Comparison of ENCODE assay signal across 10 mouse cellular contexts in genomic region chr19:20389723-20390122, GRCm38 (mm10). TPM values are rescaled to one million over a fixed set of nuclear protein-coding genes. Genes with fewer than 3 reads are reported as not detected.
DNase-seq lines count a peak whose midpoint lies in the region; ATAC-seq and TF ChIP-seq lines count a peak whose summit lies in the region.
"Had no signal": no experiment of that assay in that cellular context is flagged by ENCODE, and none has a peak within 500 bp of the region (broad histone marks: within the 10 kb centered on the region; RNA-seq: fewer than 3 reads in every experiment).

No protein-coding gene starts in this region.

- H3K4me1 ChIP-seq in kidney, postnatal 0 days (replicated peaks; ENCODE audit: insufficient read depth, low read length): no peaks in the 10 kb centered on the region
- no peaks in the 10 kb centered on the region for H3K4me1 ChIP-seq in intestine, embryonic 15.5 days (replicated peaks)
- no peaks in the 10 kb centered on the region for H3K4me1 ChIP-seq in small intestine, adult 2 months (ENCODE audit: control insufficient read depth, insufficient read depth, insufficient read length, low read length)

- no peaks in the 10 kb centered on the region for H3K9me3 ChIP-seq in kidney, postnatal 0 days (replicated peaks; ENCODE audit: low read length)
- no peaks in the 10 kb centered on the region for H3K9me3 ChIP-seq in intestine, embryonic 15.5 days

- DNase-seq in kidney, postnatal 0 days (ENCODE audit: low spot score): no peak
- DNase-seq in kidney, adult 11 months: no peak
- peak; percentile 57 for DNase-seq in adipocyte (ENCODE audit: low spot score)
- DNase-seq in embryo, embryonic 10.5 days (ENCODE audit: low spot score): no peak
- DNase-seq: gastrocnemius, postnatal 14 days; right cerebral cortex, adult 18-20 months; thymus, adult 2 months had no signal

- H3K36me3 ChIP-seq in kidney, postnatal 0 days (ENCODE audit: insufficient read depth, low read length): no peaks in the 10 kb centered on the region
- no peaks in the 10 kb centered on the region for H3K36me3 ChIP-seq in intestine, embryonic 15.5 days
- no peaks in the 10 kb centered on the region for H3K36me3 ChIP-seq in small intestine, adult 2 months (ENCODE audit: control insufficient read depth, insufficient read depth, low read length)

- no peak for ATAC-seq in kidney, postnatal 0 days (replicated peaks; ENCODE audit: low FRiP score, low read depth)
- ATAC-seq in intestine, embryonic 15.5 days: peak; percentile 51
- ATAC-seq in frontal cortex, adult (ENCODE audit: low TSS enrichment): no peak

- peak overlapping the region; percentile 31 for H3K4me2 ChIP-seq in kidney, postnatal 0 days (ENCODE audit: low read length)
- peak overlapping the region; percentile 30 for H3K4me2 ChIP-seq in intestine, embryonic 15.5 days (replicated peaks)

- no peak for TF ChIP-seq POLR2A in small intestine, adult 2 months (IDR thresholded peaks at IDR 0.05; ENCODE audit: low read depth, low read length)

- WGBS in kidney, postnatal 0 days: 53% methylated on average over 7 of the region's 7 CpGs
- WGBS in intestine, embryonic 15.5 days: 37% methylated on average over 7 of the region's 7 CpGs
- 23% methylated on average over 7 of the region's 7 CpGs for WGBS in small intestine, adult 2 months

- H3K4me3 ChIP-seq in kidney, postnatal 0 days (replicated peaks; ENCODE audit: low read depth, low read length): peak overlapping the region; percentile 30
- H3K4me3 ChIP-seq in intestine, embryonic 15.5 days (replicated peaks): peak overlapping the region; percentile 17; the same call in 1 of the 2 replicates
- peak overlapping the region; percentile 31; the same call in 1 of the 2 replicates for H3K4me3 ChIP-seq in small intestine, adult 2 months (ENCODE audit: low read depth, low read length)

- no peak overlapping the region for H3K27ac ChIP-seq in kidney, postnatal 0 days
- no peak overlapping the region for H3K27ac ChIP-seq in intestine, embryonic 15.5 days
- 0 out of 2 replicates have a peak overlapping the region, but pooled peaks have one; percentile 47 for H3K27ac ChIP-seq in small intestine, adult 2 months (ENCODE audit: insufficient read depth, low read depth, low read length)

- no peak for TF ChIP-seq CTCF in kidney, postnatal 0 days (IDR thresholded peaks at IDR 0.05; ENCODE audit: low read depth)
- TF ChIP-seq CTCF in small intestine, adult 2 months (IDR thresholded peaks at IDR 0.05; ENCODE audit: extremely low read depth, insufficient read length, insufficient replicate concordance, low read depth, low read length): no peak

- 0 out of 2 replicates have a peak overlapping the region, but pooled peaks have one; percentile 27 for H3K9ac ChIP-seq in kidney, postnatal 0 days (ENCODE audit: low read depth, low read length)
- no peak overlapping the region for H3K9ac ChIP-seq in intestine, embryonic 15.5 days

- no peaks in the 10 kb centered on the region for H3K27me3 ChIP-seq in kidney, postnatal 0 days (ENCODE audit: insufficient read depth, low read length)
- no peaks in the 10 kb centered on the region for H3K27me3 ChIP-seq in intestine, embryonic 15.5 days (replicated peaks)
- no peaks in the 10 kb centered on the region for H3K27me3 ChIP-seq in small intestine, adult 2 months (ENCODE audit: control insufficient read depth, insufficient read depth, low read length)

RNA-seq across cellular contexts. Expression of gene Anxa1, which starts 1.0 kb away (rescaled TPM):
- 62.2 and 64.0 TPM in 2 replicates for polyA plus RNA-seq in kidney, postnatal 0 days (2015; fragmentation: Nextera tagmentation; extraction: Ambion mirVana)
- polyA plus RNA-seq in intestine, embryonic 15.5 days (2015; fragmentation: Nextera tagmentation; extraction: Ambion mirVana): 51.5 and 61.8 TPM in 2 replicates
- 0.81 and 1.0 TPM in 2 replicates for polyA plus RNA-seq in small intestine, adult 2 months (2012; rRNA removed)

Comparison
In these comparisons a context has a peak if more than half of its experiments do, and no peak if none do; other contexts are left out.
1. RNA of gene Anxa1, which starts 1.0 kb away (polyA plus RNA-seq): 62.2 to 64.0 TPM in kidney, postnatal 0 days and 51.5 to 61.8 TPM in intestine, embryonic 15.5 days; 0.81 to 1.0 TPM in small intestine, adult 2 months; every median in the first group is over 10 times any median in the second.
2. Peak in every context shown above with its lines, with median percentiles within 50 percentile points of each other: H3K4me3 ChIP-seq.